Mouse (Mus musculus) MEL (cell line): ENCODE data around the gene Dvl2. TPM values are rescaled to one million over a fixed set of nuclear protein-coding genes. Genes with fewer than 3 reads are reported as not detected.

Experiments
- DNase-seq: peaks from one replicate; pipeline ENCODE4 v3.0.0; 2011; ENCODE audit warnings: low read depth, low spot score
- H3K27ac ChIP-seq: 2 replicates; pipeline ENCODE4 v1.5.1; 2012; ENCODE audit warnings: low read depth, mild to moderate bottlenecking, control low read depth, low read length, moderate library complexity; ENCODE audit not compliant: control insufficient read depth
- H3K27me3 ChIP-seq, 2 experiments: fragments of 150-350 bp in 1 of 2; sonication (generic) in 1 of 2; 2 replicates each; pipeline ENCODE4 v1.6.1; 2012; ENCODE audit warnings: low read length in 2 of 2, mild to moderate bottlenecking in 2 of 2, improper control_type of control experiment in 1 of 2, moderate library complexity in 1 of 2; ENCODE audit not compliant: insufficient read depth in 2 of 2, control insufficient read depth in 1 of 2
- H3K36me3 ChIP-seq, 2 experiments: 2 replicates each; pipeline ENCODE4 v1.6.1; 2012 to 2014; ENCODE audit warnings: low read length in 2 of 2, improper control_type of control experiment in 1 of 2, inconsistent platforms in 1 of 2, mild to moderate bottlenecking in 1 of 2; ENCODE audit not compliant: insufficient read depth in 2 of 2, control insufficient read depth in 1 of 2
- H3K4me1 ChIP-seq, 2 experiments: fragments of 150-350 bp in 1 of 2; sonication (generic) in 1 of 2; 2 replicates each; pipeline ENCODE4 v1.6.1; 2012; ENCODE audit warnings: low read length in 2 of 2, improper control_type of control experiment in 1 of 2, mild to moderate bottlenecking in 1 of 2; ENCODE audit not compliant: insufficient read depth in 2 of 2, control insufficient read depth in 1 of 2
- H3K4me3 ChIP-seq, 2 experiments: fragments of 150-350 bp in 1 of 2; sonication (generic) in 1 of 2; 2 replicates each; pipeline ENCODE4 v1.5.1; 2012; ENCODE audit warnings: low read depth in 2 of 2, low read length in 2 of 2, mild to moderate bottlenecking in 2 of 2, moderate library complexity in 2 of 2, control low read depth in 1 of 2, improper control_type of control experiment in 1 of 2; ENCODE audit not compliant: control insufficient read depth in 1 of 2, insufficient read depth in 1 of 2
- H3K79me2 ChIP-seq: 2 replicates; pipeline ENCODE4 v1.6.1; 2012; ENCODE audit warnings: mild to moderate bottlenecking, low read length, moderate library complexity; ENCODE audit not compliant: control insufficient read depth, poor library complexity, insufficient read depth
- H3K9ac ChIP-seq: 2 replicates; pipeline ENCODE4 v1.6.1; 2012; ENCODE audit warnings: low read depth, mild to moderate bottlenecking, control low read depth, low read length, moderate library complexity; ENCODE audit not compliant: control insufficient read depth, poor library complexity, severe bottlenecking
- H3K9me3 ChIP-seq: fragments of 150-350 bp; sonication (generic); replicated peaks from 2 replicates; pipeline ENCODE4 v1.6.1; 2012; ENCODE audit warnings: mild to moderate bottlenecking, low read length, improper control_type of control experiment, moderate library complexity; ENCODE audit not compliant: insufficient read depth
- BHLHE40 ChIP-seq: IDR thresholded peaks from 2 replicates; pipeline ENCODE4 v1.6.1; 2012; ENCODE audit warnings: low read depth, mild to moderate bottlenecking, inconsistent platforms, low read length, improper control_type of control experiment, borderline replicate concordance
- CHD1 ChIP-seq: IDR thresholded peaks from 2 replicates; pipeline ENCODE4 v1.6.1; 2012; ENCODE audit warnings: low read depth, mild to moderate bottlenecking, inconsistent platforms, low read length, improper control_type of control experiment
- CHD2 ChIP-seq: IDR thresholded peaks from 2 replicates; pipeline ENCODE4 v1.6.1; 2011; ENCODE audit warnings: low read length, improper control_type of control experiment
- CTCF ChIP-seq, 3 experiments: IDR thresholded peaks in 2 of 3; conservative IDR thresholded peaks in 1 of 3; 2 replicates each; pipeline ENCODE4 v1.5.1; 2011 to 2012; ENCODE audit warnings: low read length in 3 of 3, low read depth in 2 of 3, mild to moderate bottlenecking in 2 of 3, improper control_type of control experiment in 1 of 3, inconsistent platforms in 1 of 3, mixed read lengths in 1 of 3, moderate library complexity in 1 of 3; ENCODE audit not compliant: control insufficient read depth in 1 of 3, insufficient read depth in 1 of 3, poor library complexity in 1 of 3, severe bottlenecking in 1 of 3
- E2F4 ChIP-seq: IDR thresholded peaks from 2 replicates; pipeline ENCODE4 v1.6.1; 2011; ENCODE audit warnings: low read depth, low read length, improper control_type of control experiment, borderline replicate concordance
- ELF1 ChIP-seq: IDR thresholded peaks from 2 replicates; pipeline ENCODE4 v1.6.1; 2014; ENCODE audit warnings: low read depth, mild to moderate bottlenecking, inconsistent platforms, low read length, improper control_type of control experiment, moderate library complexity
- EP300 ChIP-seq, 2 experiments: IDR thresholded peaks; 2 replicates each; pipeline ENCODE4 v1.6.1; 2011; ENCODE audit warnings: improper control_type of control experiment in 2 of 2, low read length in 2 of 2, low read depth in 1 of 2, mild to moderate bottlenecking in 1 of 2
- ETS1 ChIP-seq: IDR thresholded peaks from 2 replicates; pipeline ENCODE4 v1.6.1; 2012; ENCODE audit warnings: low read depth, mild to moderate bottlenecking, inconsistent platforms, low read length, improper control_type of control experiment, moderate library complexity
- GABPA ChIP-seq: IDR thresholded peaks from 2 replicates; pipeline ENCODE4 v1.6.1; 2012; ENCODE audit warnings: low read depth, mild to moderate bottlenecking, inconsistent platforms, low read length, improper control_type of control experiment, moderate library complexity
- GATA1 ChIP-seq: IDR thresholded peaks from 2 replicates; pipeline ENCODE4 v1.6.1; 2011; ENCODE audit warnings: low read depth, low read length, improper control_type of control experiment
- HCFC1 ChIP-seq: IDR thresholded peaks from 2 replicates; pipeline ENCODE4 v1.6.1; 2012; ENCODE audit warnings: low read depth, mild to moderate bottlenecking, inconsistent platforms, low read length, improper control_type of control experiment, moderate library complexity
- KAT2A ChIP-seq: conservative IDR thresholded peaks from 2 replicates; pipeline ENCODE4 v1.6.1; 2012; ENCODE audit warnings: low read depth, low read length, improper control_type of control experiment, inconsistent platforms
- MAFK ChIP-seq: IDR thresholded peaks from 2 replicates; pipeline ENCODE4 v1.6.1; 2011; ENCODE audit warnings: low read depth, mild to moderate bottlenecking, low read length, improper control_type of control experiment, borderline replicate concordance
- MAZ ChIP-seq: IDR thresholded peaks from 2 replicates; pipeline ENCODE4 v1.6.1; 2012; ENCODE audit warnings: low read depth, mild to moderate bottlenecking, inconsistent platforms, low read length, improper control_type of control experiment
- MEF2A ChIP-seq: IDR thresholded peaks from 2 replicates; pipeline ENCODE4 v1.6.1; 2014; ENCODE audit warnings: low read depth, mild to moderate bottlenecking, inconsistent platforms, low read length, improper control_type of control experiment; ENCODE audit not compliant: poor library complexity, insufficient replicate concordance, severe bottlenecking; ENCODE audit errors: extremely low read depth
- MYB ChIP-seq: IDR thresholded peaks from 2 replicates; pipeline ENCODE4 v1.6.1; 2011; ENCODE audit warnings: mild to moderate bottlenecking, low read depth, low read length, improper control_type of control experiment
- MYC ChIP-seq: IDR thresholded peaks from 2 replicates; pipeline ENCODE4 v1.6.1; 2011; ENCODE audit warnings: low read depth, mild to moderate bottlenecking, low read length, improper control_type of control experiment, moderate library complexity
- NELFE ChIP-seq: IDR thresholded peaks from 2 replicates; pipeline ENCODE4 v1.6.1; 2011; ENCODE audit warnings: low read depth, low read length, improper control_type of control experiment
- POLR2A ChIP-seq, 2 experiments: IDR thresholded peaks; 2 replicates each; pipeline ENCODE4 v1.6.1; 2011 to 2012; ENCODE audit warnings: low read length in 2 of 2, mild to moderate bottlenecking in 2 of 2, control low read depth in 1 of 2, improper control_type of control experiment in 1 of 2, low read depth in 1 of 2, moderate library complexity in 1 of 2; ENCODE audit not compliant: control insufficient read depth in 1 of 2, insufficient read depth in 1 of 2, poor library complexity in 1 of 2
- RAD21 ChIP-seq: IDR thresholded peaks from 2 replicates; pipeline ENCODE4 v1.6.1; 2011; ENCODE audit warnings: mild to moderate bottlenecking, low read depth, low read length, improper control_type of control experiment
- SIN3A ChIP-seq: IDR thresholded peaks from 2 replicates; pipeline ENCODE4 v1.6.1; 2012; ENCODE audit warnings: low read length, improper control_type of control experiment, inconsistent platforms
- TBP ChIP-seq: IDR thresholded peaks from 2 replicates; pipeline ENCODE4 v1.8.0; 2011; ENCODE audit warnings: low read depth, low read length, improper control_type of control experiment
- TCF12 ChIP-seq: IDR thresholded peaks from 2 replicates; pipeline ENCODE4 v1.6.1; 2014; ENCODE audit warnings: low read depth, mild to moderate bottlenecking, inconsistent platforms, low read length, improper control_type of control experiment, moderate library complexity
- USF2 ChIP-seq, 2 experiments: IDR thresholded peaks; 2 replicates each; pipeline ENCODE4 v1.6.1; 2011 to 2012; ENCODE audit warnings: improper control_type of control experiment in 2 of 2, low read length in 2 of 2, borderline replicate concordance in 1 of 2, inconsistent platforms in 1 of 2, low read depth in 1 of 2, mild to moderate bottlenecking in 1 of 2; ENCODE audit not compliant: insufficient read depth in 1 of 2
- ZC3H11A ChIP-seq: IDR thresholded peaks from 2 replicates; pipeline ENCODE4 v1.6.1; 2012; ENCODE audit warnings: low read depth, mild to moderate bottlenecking, inconsistent platforms, low read length, improper control_type of control experiment
- ZMIZ1 ChIP-seq: IDR thresholded peaks from 2 replicates; pipeline ENCODE4 v1.6.1; 2012; ENCODE audit warnings: low read depth, mild to moderate bottlenecking, inconsistent platforms, low read length, improper control_type of control experiment, moderate library complexity
- ZNF384 ChIP-seq: IDR thresholded peaks from 2 replicates; pipeline ENCODE4 v1.6.1; 2012; ENCODE audit warnings: low read depth, mild to moderate bottlenecking, inconsistent platforms, low read length, improper control_type of control experiment
- polyA plus RNA-seq, 2 experiments: library from polyadenylated mRNA; stranded (reverse) in 1 of 2; unstranded in 1 of 2; fragments of >175 nt in 1 of 2; fragments of >200 nt in 1 of 2; gene quantifications; 2 replicates each; pipeline versions ENCODE4 v1.2.1 to v1.2.4; 2012; ENCODE audit warnings: low replicate concordance in 2 of 2, low read depth in 1 of 2; ENCODE audit not compliant: insufficient read length in 2 of 2, insufficient read depth in 1 of 2, missing spikeins in 1 of 2
- total RNA-seq: library from RNA; depleted of rRNA; stranded (reverse); fragments of 300-350 nt; gene quantifications from 2 replicates; pipeline ENCODE4 v1.2.3, GENCODE M21; 2012

Dvl2 gene
- total and polyA plus RNA-seq, 3 experiments = 38.5 to 40.1 TPM; not detected in 1

- Histone ChIP-seq H3K27ac (no peak overlapping the region), H3K9ac (no peak overlapping the region), H3K36me3 (peaks cover 7 to 39% of the 10 kb centered on the region in 2 experiments)
Measured at GRCm38 (mm10) chr11:69994401-69995090, 5.8 kb upstream of the Dvl2 start.

GRCm38 (mm10) chr11:69995391-69995960 is 4.9 kb upstream of the Dvl2 start, which contains the start of gene Phf23:
Phf23 (plus strand) TSS chr11:69995777.
- peak; percentile 100 for DNase-seq
- peaks cover 8 to 40% of the 10 kb centered on the region in 2 experiments for H3K4me1 ChIP-seq
- peak within 1 kb of the TSS; percentile 99 for H3K9ac ChIP-seq
- H3K9me3 ChIP-seq = no peaks in the 10 kb centered on the region
- H3K27ac ChIP-seq = peak within 1 kb of the TSS; percentile 87
- peak within 1 kb of the TSS; percentile 66 to 98 for H3K4me3 ChIP-seq
- H3K36me3 ChIP-seq = peaks cover 8 to 44% of the 10 kb centered on the region in 2 experiments
- no peaks in the 10 kb centered on the region for H3K27me3 ChIP-seq
- peaks cover 32% of the 10 kb centered on the region for H3K79me2 ChIP-seq
- TF ChIP-seq MYC = peak; percentile 81
- no peak for TF ChIP-seq BHLHE40
- no peak for TF ChIP-seq RAD21
- TF ChIP-seq GATA1 = peak; percentile 59
- TF ChIP-seq NELFE = peak; percentile 56; the same call in 1 of the 2 replicates
- no peak for TF ChIP-seq CHD1
- no peak for TF ChIP-seq GABPA
- peak; percentile 78 to 79; a peak in 3 of 4 replicates for TF ChIP-seq POLR2A (IDR thresholded peaks at IDR 0.05; ENCODE audit: control insufficient read depth in 1 of 2, insufficient read depth in 1 of 2, low read depth in 1 of 2, low read length in 2 of 2, poor library complexity in 1 of 2)
- TF ChIP-seq HCFC1 = peak; percentile 96
- TF ChIP-seq KAT2A = peak; percentile 95
- no peak for TF ChIP-seq CHD2
- peak; percentile 100 for TF ChIP-seq MAZ
- no peak for TF ChIP-seq MYB
- no peak for TF ChIP-seq ZNF384
- TF ChIP-seq CTCF (IDR thresholded peaks at IDR 0.05 in 2 of 3, conservative IDR thresholded peaks at IDR 0.05 in 1 of 3; ENCODE audit: control insufficient read depth in 1 of 3, insufficient read depth in 1 of 3, low read depth in 2 of 3, low read length in 3 of 3, poor library complexity in 1 of 3, severe bottlenecking in 1 of 3) = no peak
- 0 out of 2 replicates have a peak, but pooled peaks have one; percentile 21 for TF ChIP-seq MEF2A
- TF ChIP-seq ETS1 = peak; percentile 25; the same call in 1 of the 2 replicates
- peak; percentile 98 for TF ChIP-seq ELF1
- no peak for TF ChIP-seq USF2 (IDR thresholded peaks at IDR 0.05; ENCODE audit: borderline replicate concordance in 1 of 2, insufficient read depth in 1 of 2, low read depth in 1 of 2, low read length in 2 of 2)
- 0 out of 2 replicates have a peak, but pooled peaks have one; percentile 45 for TF ChIP-seq ZMIZ1
- TF ChIP-seq TBP = peak; percentile 50; the same call in 1 of the 2 replicates
- TF ChIP-seq ZC3H11A = no peak
- no peak for TF ChIP-seq EP300 (IDR thresholded peaks at IDR 0.05; ENCODE audit: low read depth in 1 of 2, low read length in 2 of 2)
- TF ChIP-seq SIN3A = peak; percentile 95
- TF ChIP-seq E2F4 = peak; percentile 97; the same call in 1 of the 2 replicates
- no peak for TF ChIP-seq MAFK
- peak; percentile 64 for TF ChIP-seq TCF12

More at GRCm38 (mm10) chr11:69994401-69995090, 5.8 kb upstream of the Dvl2 start:
- Histone ChIP-seq H3K4me1 (peaks cover 8 to 34% of the 10 kb centered on the region in 2 experiments), H3K4me3 (peak overlapping the region in 1 of 2 experiments; percentile 22; a peak in 1 of 4 replicates), H3K9me3 (no peaks in the 10 kb centered on the region), H3K27me3 (no peaks in the 10 kb centered on the region), H3K79me2 (peaks cover 31% of the 10 kb centered on the region)
- TF ChIP-seq CTCF (IDR thresholded peaks at IDR 0.05 in 2 of 3, conservative IDR thresholded peaks at IDR 0.05 in 1 of 3; ENCODE audit: control insufficient read depth in 1 of 3, insufficient read depth in 1 of 3, low read depth in 2 of 3, low read length in 3 of 3, poor library complexity in 1 of 3, severe bottlenecking in 1 of 3) (peak in 1 of 3 experiments; percentile 4; a peak in 1 of 6 replicates), ZMIZ1 (0 out of 2 replicates have a peak, but pooled peaks have one; percentile 39), KAT2A (no peak)
- no peak for DNase-seq
